Mouse (Mus musculus): ENCODE measurements at regions not wholly inside any gene's neighbourhood (a gene's known extent, or its start where the extent isn't known, plus 50 kb on each side); places are given as distances from the start of the nearest gene placed in this dataset.

GRCm38 (mm10) chr8:26804089-26804488, 173.0 kb upstream of the Zfp703 start:
- no peak for DNase-seq (ENCODE audit: low spot score in 2 of 2)

- no peak for DNase-seq (ENCODE audit: low spot score in 2 of 2)
These were observed 172.2 kb upstream of the Zfp703 start for GRCm38 (mm10) chr8:26804901-26805341.

DNA sequence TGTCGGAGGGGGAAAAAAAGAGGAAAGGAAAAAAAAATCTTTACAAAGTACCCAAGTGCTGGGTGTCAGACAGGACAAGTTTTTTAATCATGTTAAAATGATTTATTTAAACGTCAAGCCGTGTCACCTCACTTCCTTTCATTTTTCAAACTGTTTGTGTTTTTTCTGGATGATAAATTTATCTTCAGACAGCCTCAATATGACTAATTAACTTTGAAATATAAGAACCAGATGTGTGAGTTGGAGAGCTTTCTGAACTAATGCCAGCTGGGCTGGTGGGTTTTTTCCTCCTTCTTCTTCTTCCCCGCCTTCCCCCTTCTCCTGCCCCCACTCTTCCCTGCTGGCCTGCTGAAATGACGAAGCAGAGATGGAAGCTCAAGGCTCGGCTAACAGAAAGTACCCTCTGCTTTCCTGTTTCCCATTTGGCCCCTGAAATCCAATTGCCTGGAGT, 171.7 kb upstream of the Zfp703 start:
- DNase-seq (ENCODE audit: low spot score in 2 of 2), result no peak

DNA sequence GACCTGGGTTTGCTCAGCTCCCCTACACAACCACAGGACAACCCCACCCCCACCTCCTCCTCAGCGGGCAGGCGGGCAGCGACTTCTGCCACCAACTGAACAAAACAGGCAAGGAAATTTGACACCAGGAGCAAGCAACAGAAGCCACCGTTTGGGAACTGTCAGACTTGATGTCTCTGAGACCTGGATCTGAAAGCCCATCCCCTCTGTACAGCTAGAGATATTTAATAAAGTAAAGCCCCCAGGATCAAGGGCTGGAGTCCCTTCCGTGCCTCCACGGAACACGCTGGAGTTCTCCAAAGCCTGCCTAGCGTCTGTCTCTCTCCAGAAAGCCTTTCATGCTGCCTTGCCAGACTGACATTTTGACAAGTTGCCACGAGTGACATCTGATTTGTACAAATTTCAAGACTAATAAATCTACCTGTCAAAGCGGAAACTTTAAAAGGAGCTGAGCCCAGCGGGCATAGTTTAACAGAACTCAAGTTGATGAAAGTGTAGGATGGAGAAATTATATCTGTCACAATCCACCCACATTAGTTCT, 168.9 kb upstream of the Zfp703 start:
- DNase-seq (ENCODE audit: low spot score in 2 of 2), result no peak

- DNase-seq (ENCODE audit: low spot score in 2 of 2), result no peak
These were observed 168.4 kb upstream of the Zfp703 start for GRCm38 (mm10) chr8:26808771-26809170.

- no peak for DNase-seq (ENCODE audit: low spot score in 2 of 2)
These were observed 167.2 kb upstream of the Zfp703 start for GRCm38 (mm10) chr8:26809943-26810342.

DNA sequence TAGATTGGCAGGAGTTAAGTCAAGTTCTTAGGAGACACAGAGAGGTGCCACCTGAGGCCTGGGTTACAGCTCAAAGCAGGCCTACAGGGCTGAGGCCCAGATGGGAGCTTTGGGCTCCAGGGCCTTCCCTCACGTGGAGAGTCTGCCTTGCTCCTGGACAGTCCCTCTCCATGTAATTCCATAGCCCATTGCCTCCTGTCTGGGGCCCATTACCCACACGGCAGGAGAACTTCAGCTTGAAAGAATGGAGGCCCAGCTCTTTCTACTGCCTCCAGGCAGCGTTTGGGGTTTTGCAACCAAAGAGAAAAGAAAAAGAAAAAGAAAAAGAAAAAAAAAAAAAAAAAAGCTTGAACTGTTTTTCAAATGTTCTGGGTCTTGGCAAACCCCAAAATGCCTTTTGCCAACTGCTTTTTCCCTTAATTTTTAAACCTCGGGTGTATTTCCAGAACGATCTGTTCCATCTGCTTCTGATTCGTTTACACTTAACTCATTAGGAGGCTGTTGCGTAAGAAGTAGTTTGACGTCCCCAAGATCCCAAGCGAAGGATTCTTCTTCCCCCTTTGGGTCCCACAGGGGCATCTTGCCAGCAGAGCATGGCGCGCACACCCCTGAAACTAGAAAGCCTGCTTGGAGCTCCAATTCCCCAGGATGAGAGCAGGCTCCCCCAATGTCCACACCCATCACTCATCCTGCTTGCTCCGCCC, 165.4 kb upstream of the Zfp703 start:
- DNase-seq (ENCODE audit: low spot score in 2 of 2), result no peak

- peak in 1 of 2 experiments; percentile 22 for DNase-seq (ENCODE audit: low spot score in 2 of 2)
These were observed 163.8 kb upstream of the Zfp703 start for GRCm38 (mm10) chr8:26813198-26813815.

GRCm38 (mm10) chr8:26815020-26815584, 162.0 kb upstream of the Zfp703 start:
- no peak for DNase-seq (ENCODE audit: low spot score in 2 of 2)

DNA sequence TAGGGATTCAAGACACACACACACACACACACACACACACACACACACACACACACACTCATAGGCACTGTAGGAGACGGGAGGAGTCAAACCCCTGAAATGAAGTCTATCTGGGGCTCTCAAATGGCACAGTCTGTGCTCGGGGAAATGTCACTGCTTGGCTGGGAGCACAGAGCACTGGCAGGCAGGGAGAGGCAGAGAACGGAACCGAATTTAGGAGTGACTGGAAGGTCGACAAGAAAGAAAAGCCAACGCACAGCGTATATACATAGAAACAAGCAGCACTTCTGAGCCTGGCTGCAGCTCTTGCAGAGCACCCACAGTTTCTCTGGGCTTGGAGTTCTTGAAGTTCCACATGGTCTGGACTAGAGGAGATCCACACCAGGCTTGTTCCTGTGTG, 160.1 kb upstream of the Zfp703 start:
- no peak for DNase-seq (ENCODE audit: low spot score in 2 of 2)

DNA sequence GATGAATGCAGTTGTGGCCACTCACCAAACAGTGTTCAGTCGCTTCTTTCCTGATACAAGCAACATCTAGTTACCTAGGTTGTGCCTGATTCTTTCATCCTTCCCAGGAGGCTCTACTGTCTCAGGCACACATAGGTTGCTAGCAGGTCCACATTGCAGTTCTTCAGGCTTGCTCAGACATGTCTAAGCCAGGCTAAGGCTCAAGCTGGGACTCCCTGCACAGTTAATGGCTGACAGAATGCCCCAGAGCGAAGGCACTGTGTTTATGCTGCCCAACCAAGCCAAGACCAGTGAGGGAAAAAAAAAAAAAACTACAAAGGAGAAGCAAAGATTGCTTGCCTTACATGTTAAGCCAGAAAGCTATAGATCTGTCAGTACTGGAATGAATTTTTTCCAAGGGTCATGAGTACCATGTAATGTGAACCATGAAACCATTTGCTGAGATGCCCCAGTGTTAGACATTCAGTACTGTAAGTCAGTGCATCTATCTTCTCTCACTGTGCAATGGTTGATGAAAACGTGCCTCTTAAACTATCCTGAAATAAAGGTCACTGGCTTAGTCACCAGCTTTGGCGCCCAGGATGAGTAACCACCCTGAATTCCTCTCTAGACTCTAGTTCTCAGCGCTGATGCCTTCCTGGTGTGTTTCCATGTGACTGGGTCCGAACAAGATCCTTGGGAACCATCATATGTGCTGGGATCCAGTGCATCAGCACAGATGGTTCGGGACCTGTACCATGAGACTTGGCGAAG, 152.8 kb upstream of the Zfp703 start:
- DNase-seq (ENCODE audit: low spot score in 2 of 2), result no peak

DNA sequence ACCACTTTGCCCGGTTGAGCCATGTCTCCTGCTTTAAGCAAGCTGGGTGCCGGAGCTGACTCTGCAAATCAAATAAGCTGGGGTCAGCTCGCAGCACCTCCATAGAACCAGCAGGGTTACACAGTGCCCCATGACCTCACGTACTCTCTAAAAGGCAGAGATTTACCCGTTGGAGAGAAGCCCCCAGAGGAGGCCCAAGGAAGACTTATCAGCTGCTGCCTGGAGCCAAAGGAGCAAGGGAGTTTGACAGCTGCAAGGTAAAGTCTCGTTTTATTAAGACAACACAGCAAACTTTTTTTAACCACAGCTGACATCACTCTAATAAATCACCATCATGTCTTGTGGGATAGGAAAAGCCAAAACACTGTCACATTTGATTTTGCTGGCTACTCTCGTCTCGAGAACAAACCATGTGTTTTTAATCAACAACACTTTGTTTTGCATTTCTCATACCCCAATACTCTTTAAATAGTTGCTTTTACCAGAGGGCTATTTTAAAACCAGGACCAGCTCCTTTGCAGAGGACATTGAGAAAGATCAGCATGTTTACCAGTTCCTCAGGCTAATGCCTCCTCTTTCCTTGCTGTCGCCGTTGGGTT, 148.7 kb upstream of the Zfp703 start:
- no peak for DNase-seq (ENCODE audit: low spot score in 2 of 2)

DNA sequence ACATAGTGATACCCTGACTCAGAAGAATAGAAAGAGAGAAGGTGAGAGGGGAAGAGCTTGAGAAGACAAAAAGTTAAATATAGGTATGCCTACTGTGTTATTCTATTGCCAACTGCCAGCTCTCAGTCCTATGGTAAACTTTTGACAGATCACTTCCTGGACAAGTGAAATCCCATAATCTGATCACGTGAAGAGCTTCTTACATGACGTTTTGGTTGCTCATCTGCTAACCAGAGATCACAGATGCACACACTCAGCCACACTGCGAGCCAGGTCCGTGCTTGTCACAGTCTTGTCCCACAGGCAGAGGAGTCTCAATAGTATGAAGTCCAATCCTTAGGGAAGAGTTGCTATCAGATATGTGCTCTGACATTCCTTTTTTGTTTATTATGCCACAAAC, 147.8 kb upstream of the Zfp703 start:
- DNase-seq (ENCODE audit: low spot score in 2 of 2), result no peak

GRCm38 (mm10) chr8:26831148-26831547, 146.0 kb upstream of the Zfp703 start:
- no peak for DNase-seq (ENCODE audit: low spot score in 2 of 2)

GRCm38 (mm10) chr8:26831790-26832189, 145.3 kb upstream of the Zfp703 start:
- DNase-seq (ENCODE audit: low spot score in 2 of 2), result no peak

DNA sequence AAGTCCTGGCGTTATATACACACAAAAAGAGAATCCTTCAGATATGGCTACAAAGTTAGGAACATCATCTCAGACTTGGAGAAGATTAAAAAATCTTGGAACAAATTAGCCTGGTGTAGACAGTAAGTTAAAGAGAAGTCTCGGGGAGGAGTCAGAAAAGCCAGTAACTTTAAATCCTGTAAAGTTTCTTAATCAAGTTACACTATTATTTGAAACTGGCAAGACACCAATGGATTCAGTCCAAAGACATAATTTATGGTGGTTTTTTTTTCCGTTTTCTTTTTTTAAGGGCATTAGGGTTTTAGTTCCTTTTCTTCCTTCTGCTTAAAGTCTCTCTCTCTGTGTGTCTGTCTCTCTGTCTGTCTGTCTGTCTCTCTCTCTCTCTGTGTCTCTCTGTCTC, 144.6 kb upstream of the Zfp703 start:
- DNase-seq (ENCODE audit: low spot score in 2 of 2), result no peak

DNA sequence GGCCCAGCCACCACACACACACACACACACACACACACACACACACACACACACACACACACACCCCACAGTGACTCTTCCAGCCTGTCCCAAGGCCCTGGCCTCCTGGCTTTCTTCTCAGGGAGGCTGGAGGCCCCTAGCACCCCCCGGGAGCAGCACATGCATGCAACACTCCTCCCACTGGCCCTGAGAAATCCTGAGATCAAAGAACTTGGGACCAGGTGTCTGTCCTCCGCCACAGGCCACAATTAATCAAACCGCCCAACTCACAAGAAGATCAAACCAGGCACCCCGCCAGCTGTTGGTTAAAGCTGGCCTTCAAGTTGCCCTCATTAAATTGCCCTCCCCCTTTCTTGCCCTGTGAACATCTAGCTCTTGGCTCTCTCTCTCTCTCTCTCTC, 143.8 kb upstream of the Zfp703 start:
- DNase-seq (ENCODE audit: low spot score in 2 of 2), result peak; percentile 24 to 76

DNA sequence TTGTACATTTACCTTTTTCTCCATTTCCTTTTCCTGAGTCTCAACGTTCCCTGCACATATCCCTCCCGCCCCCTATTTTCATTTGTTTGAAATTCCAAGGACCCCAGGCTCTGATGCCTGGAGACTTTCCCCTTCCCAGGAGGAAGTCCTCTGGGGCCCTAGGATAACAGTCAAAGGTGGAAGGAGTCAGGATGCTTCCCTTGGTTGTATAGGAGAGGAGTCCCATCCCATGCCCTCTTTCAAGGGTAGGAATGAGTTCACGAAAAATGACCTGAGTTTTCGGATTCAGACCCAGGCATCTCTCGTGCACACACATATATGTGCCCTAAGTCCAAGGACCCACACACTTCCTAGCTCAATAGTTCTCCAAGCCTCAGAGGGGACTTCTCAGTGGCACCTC, 143.3 kb upstream of the Zfp703 start:
- no peak for DNase-seq (ENCODE audit: low spot score in 2 of 2)

- DNase-seq (ENCODE audit: low spot score in 2 of 2), result no peak
These were observed 142.5 kb upstream of the Zfp703 start for GRCm38 (mm10) chr8:26834604-26835003.

- no peak for DNase-seq (ENCODE audit: low spot score in 2 of 2)
These were observed 142.0 kb upstream of the Zfp703 start for GRCm38 (mm10) chr8:26835076-26835475.

GRCm38 (mm10) chr8:26835616-26836015, 141.5 kb upstream of the Zfp703 start:
- DNase-seq (ENCODE audit: low spot score in 2 of 2), result no peak
